Mouse (Mus musculus) CD8-positive naive resting alpha-beta T cell, adult 2 months (primary cell): ENCODE data around the gene Ddn.
"Not testable (repeated sequence)": the region's sequence is repeated elsewhere in the genome, so short reads cannot be mapped to it uniquely, and the experiment has no call there.

ENCODE experiments used
- DNase-seq, 2 experiments: peaks; one replicate each; pipeline ENCODE4 v3.0.0; 2022; ENCODE audit warnings: low read depth in 2 of 2, low spot score in 2 of 2

Ddn gene

DNA sequence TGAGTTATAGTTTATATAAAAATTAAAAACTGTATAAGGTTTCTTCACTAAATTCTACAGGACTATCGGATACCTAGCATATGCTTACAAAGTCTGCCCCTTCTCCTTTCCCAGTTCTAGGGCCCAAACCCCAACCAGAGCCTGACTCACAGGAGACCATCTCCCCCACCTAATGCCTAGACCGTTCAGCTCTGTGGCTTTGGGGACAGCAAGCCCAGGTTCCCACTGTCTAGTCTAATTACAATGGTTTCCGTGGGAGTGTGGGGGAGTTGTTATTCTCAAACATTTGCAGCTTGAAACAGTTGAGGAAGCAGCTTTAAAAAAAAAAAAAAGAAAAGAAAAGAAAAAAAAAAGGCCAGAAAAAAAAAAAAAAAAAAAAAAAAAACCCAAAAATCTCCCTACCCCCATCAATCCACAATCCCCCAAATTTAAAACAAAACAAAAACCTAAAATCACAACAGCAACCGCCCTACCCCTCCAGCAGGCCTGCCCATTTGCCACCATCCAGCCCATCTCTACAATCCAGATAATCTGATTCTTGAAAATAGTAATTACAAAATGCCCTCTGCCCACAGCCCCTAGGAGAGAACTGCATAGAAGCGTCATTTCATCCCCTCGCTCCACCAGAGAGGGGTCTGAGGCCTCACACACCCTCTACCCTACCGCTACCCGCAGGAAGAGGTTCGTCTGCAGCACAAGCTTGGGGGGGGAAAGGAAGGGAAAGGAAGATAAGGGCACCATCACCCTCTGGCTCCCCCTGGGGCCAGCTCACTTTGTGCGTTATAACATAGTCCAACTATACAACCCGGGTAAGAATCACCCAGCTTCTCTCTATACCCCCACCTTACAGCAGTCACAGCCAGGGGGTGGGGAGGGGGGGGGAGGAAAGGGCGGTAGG, 23.1 kb upstream of the Ddn start:
- DNase-seq, result peak; percentile 37 to 69

GRCm38 (mm10) chr15:98831684-98832035, 22.4 kb upstream of the Ddn start:
- no peak for DNase-seq

DNA sequence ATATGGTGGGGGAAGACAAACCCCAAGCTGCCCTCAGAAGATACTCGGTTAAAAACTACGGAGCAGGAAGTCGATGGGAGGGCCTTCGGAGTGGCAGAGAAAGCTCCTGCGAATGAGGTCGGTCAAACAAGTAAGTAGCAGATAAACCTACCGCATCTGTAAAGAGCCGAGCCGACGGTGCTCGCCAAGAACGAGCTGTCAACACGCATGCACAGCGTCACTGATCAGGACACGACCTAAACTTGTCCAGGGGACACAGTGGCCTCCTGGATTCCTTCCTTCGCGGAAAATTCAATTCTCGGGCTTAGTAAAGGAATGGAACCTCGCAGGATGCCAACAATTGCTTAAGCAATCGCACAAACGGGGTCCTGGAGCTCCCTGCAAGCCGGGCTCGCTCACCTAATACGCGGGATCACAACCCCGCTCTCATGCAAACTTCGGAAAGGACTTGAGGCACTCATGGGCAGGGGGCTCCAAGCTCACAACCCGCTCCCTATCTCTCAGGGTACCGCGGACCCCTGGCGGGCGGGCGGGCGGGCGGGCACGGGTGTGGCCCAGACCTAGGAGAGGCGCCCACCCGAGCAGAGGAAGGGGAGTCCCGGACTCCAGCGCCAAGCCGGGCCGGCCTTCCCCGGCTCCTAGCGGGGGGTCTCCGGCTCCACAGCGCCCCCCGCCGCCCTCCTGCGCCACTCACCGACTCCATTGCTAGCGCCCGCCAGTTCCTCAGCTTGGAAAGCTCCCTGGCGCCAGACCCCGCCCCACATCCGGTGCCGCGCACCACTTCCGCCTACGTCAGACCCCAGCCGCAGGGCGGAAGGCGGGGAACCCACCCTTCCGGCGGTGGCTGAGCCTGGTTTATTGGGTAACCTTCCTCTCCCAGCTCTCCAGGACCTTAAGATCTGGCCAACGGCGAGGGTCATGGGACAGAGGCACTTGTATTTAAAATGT, 21.7 kb upstream of the Ddn start, which contains the start of gene Prkag1:
TSS of gene Prkag1 (minus strand) at position 786 of the 948 bp plus-strand sequence.
- peak; percentile 97 to 99 for DNase-seq

DNA sequence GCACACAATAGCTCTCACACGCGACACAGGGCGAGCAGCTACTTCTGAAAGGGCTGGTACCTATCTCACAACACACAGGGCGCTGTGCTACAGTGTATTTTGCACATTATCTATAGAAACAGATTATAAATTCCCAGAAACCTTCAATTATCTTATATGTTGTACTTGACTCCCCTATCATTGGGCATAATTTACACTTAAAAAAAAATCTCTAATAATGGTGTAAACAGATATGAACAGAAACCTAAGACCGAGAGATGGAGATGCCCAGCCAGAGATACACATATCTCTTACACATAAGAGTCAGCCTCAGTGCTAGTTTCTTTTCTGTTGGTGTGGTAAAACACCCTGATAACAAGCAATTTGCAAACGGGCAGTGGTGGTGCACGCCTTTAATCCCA, 18.3 kb upstream of the Ddn start:
- DNase-seq, result no peak

DNA sequence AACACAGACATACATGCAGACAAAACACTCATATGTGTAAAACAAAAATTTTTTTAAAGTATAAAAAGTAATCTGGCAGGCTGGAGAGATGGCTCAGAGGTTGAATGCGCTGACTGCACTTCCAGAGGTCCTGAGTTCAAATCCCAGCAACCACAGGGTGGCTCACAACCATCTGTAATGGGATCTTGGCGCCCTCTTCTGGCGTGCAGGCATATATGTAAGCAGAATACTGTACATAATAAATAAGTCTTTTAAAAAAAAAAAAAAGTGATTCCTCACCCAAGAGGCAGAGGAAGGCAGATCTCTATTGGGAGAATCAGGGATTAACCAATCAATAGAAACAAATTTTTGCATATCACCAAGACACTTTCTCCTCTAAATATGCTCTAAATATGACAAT, 14.1 kb upstream of the Ddn start:
- DNase-seq, result no peak

DNA sequence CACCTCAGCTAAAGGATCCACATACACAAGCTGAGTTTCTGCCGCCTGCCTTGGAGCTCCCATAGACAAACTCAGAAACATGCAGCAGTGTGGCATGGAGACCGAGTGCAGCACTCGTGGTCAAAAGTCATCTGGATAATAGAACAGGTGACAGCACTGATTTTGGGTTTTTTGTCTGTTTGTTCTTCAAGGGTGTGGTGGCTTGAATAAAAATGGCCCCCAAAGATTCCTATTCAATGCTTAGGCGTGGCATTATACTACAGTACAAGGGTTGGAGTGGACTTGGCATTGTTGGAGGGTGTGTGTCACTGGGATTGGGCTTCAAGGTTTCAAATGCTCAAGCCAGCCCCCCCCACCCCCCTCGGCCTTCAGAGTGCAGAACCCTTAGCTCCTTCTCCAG, 12.9 kb upstream of the Ddn start:
- no peak for DNase-seq

DNA sequence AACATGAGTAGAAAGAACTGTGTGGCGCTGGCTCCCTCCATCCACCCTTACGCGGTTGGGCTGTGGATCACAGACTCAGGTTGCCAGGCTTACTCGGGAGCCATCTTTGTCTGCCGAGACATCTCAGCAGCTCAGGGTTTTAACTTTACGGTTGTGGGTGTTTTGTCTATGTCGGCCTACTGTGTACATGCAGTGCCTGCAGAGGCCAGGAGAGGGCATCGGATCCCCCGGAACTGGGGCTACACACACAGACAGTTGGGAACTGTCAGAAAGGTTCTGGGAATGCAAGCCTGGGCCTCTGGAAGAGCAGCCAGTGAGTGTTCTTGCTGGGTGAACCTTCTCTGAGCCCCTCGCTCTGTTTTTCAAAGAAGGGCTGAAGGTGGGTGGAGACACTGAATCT, 12.1 kb upstream of the Ddn start:
- DNase-seq, result peak; percentile 48 to 69

GRCm38 (mm10) chr15:98820937-98821336, 11.6 kb upstream of the Ddn start:
- no peak for DNase-seq

DNA sequence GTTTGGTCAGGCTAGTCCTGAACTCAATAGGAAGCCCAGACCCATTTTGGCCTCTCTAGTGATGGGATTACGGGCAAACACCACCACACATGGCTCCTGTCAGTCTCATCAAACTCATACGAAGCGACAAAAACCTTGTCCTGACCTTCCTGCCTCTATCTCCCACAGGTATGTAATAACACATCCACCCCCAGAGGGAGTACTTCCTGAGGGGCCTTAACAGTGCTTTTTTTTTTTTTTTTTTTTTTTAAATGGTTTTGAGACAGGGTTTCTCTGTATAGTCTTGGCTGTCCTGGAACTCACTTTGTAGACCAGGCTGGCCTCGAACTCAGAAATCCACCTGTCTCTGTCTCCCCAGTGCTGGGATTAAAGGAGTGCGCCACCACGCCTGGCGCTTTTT, 8.9 kb upstream of the Ddn start:
- no peak for DNase-seq

- no peak for DNase-seq
These were observed 3.6 kb upstream of the Ddn start for GRCm38 (mm10) chr15:98812741-98813424.

GRCm38 (mm10) chr15:98810212-98810611, 922 bp upstream of the Ddn start:
- DNase-seq, result not testable (repeated sequence)

DNA sequence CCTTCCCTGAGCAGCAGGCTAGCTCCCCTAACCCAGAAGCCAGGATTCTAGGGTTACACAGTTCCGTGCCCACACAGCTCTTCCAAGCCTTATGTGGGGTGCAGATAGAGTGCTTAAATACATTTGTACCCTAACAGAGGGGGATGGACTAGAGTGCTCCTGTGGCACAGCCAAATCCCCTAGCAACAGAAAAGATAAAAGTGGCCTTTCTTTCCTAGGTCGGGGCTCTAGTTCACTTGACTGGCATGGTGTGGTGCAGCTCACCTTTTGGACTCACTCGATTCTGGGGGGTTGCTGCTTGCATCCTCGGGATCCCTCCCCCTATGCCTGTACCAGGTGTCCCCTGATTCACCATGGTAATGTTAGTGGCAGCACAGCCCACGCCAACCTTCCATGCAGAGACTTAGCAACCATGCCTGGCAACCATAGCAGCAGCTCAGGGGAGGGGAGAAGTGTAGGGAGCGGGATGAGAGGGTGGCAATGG, 597 bp downstream of the Ddn start:
- no peak for DNase-seq

GRCm38 (mm10) chr15:98807895-98808650, 1.2 kb downstream of the Ddn start:
- peak; percentile 49 to 60 for DNase-seq

- DNase-seq, result no peak
These were observed 2.2 kb downstream of the Ddn start for GRCm38 (mm10) chr15:98806809-98807770.

- no peak for DNase-seq
These were observed 3.0 kb downstream of the Ddn start for GRCm38 (mm10) chr15:98806071-98806808.

DNA sequence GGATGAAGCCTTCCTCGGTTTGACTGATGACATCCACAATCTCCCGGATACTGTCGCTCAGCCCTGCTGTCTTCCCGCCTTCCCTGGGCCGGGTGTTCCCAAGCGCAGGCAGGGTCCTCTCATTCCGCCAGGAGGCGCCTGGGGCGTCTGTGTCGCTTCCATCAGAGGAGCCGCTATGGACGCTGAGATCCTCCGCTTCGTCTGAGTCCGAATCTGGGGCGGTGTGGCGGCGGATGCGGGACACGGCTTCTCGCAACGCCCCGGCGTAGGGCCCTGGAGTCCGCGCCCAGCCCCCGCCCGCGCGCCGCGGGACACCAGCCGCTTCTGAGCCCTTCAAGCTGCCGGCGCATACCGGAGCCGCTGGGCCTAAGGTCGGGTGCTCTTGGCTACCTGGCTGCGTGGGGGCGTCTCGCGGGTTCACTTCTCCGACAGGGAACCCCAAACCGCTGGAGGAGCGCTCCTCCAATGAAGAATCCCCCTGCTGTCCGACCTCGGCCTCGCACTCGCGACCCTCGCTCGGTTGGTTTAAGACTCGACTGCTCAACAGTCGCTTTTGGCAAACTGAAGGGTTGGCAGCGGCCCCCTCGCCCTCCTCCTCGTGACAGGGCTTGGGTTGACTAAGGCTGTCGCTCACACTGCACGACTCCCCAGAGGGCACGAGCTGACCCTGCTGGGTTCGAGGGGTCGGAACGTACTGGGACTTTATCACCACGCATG, 3.8 kb downstream of the Ddn start:
- no peak for DNase-seq

DNA sequence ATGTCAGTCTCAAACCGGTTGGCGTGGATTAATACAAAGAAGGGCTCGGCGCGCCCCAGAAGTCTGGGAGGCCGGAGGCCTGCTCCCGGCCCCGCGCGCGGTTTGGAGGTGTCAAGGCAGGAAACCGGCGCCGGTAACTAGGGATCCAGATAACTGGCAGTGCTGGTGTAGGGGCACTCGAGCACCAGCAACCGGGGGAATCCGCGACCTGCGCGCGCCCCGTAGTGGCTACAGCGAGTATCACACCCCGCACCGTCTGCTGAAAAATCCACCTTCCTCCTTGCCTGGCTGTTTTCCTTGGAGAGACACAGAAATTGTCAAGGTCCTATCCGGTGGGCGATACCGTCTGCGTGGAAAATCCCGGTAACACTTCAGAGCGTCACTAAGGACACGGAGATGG, 5.2 kb downstream of the Ddn start:
- peak; percentile 67 to 81 for DNase-seq

GRCm38 (mm10) chr15:98802926-98803325, 6.4 kb downstream of the Ddn start:
- no peak for DNase-seq
